Mouse (Mus musculus) Patski (cell line): ENCODE measurements around the gene Hacd4. TPM values are rescaled to one million over a fixed set of nuclear protein-coding genes. Genes with fewer than 3 reads are reported as not detected.
A peak's percentile ranks its signal among the peaks of the same experiment; 100 is the strongest.

ENCODE experiments used
- ATAC-seq: fragments of 100-300 bp; one replicate; pipeline ENCODE4 v1.8.0; 2021
- CTCF ChIA-PET: fragments of 350-600 bp; sonication (Branson Sonifier 250); formaldehyde crosslinking; loops from one replicate; lab custom pipeline; 2022; ENCODE audit warnings: inconsistent platforms; lab: Charles Lee
- POLR2A ChIA-PET: fragments of 350-600 bp; sonication (Branson Sonifier 250); formaldehyde crosslinking; loops from one replicate; lab custom pipeline; 2022; ENCODE audit warnings: antibody characterized with exemption, inconsistent platforms; lab: Charles Lee
- DNase-seq: peaks from one replicate; pipeline ENCODE4 v3.0.0-alpha.2; 2011; ENCODE audit warnings: low read depth, low spot score
- H3K27me3 ChIP-seq: fragments of 371-371 bp; one replicate; pipeline ENCODE4 v1.5.1; 2021
- CTCF ChIP-seq: fragments of 100-300 bp; IDR thresholded peaks from one replicate; pipeline ENCODE4 v1.5.1; 2021
- in situ Hi-C: fragments of 300-500 bp; cut with MboI; formaldehyde crosslinking; loops from 3 replicates; pipeline ENCODE4 v1.11.1; 2018; ENCODE audit warnings: low pct_unique_long_range_greater_than_20kb, mixed read lengths
- polyA plus RNA-seq: library from polyadenylated mRNA; unstranded; gene quantifications from one replicate; pipeline ENCODE4 v1.2.3, GENCODE M21; 2021

Hacd4 gene
- polyA plus RNA-seq, 1 experiment from 2014 or later = 22.9 TPM

DNA sequence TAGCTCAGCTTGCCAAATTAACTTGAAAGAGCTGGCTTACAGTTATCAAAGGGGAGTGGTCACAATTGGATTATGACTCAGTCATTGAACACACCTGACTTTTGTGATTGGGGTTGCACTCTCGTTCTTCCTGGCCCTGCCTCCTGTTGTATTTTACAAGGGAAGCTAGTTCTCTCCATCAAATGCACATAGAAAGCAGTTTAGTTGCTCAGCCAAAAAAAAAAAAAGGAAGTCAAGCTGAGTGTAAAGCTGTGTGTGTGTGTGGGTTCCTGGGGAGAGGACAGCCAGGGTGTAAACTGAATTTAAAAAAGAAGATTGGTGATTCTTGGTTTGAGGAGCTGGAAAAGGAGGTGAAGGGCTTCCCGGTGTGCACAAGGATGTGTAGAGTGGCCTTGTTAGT, 811 bp downstream of the Hacd4 start:
- ChIA-PET CTCF (interaction anchor here (0.9 kb wide), 1 partner anchor 76 kb away, joined by 4 read pairs; no protein-coding TSS in a partner anchor), POLR2A (interaction anchor here (0.5 to 0.6 kb wide), 2 partner anchors 34 to 36 kb away, joined by 3 read pairs; no protein-coding TSS in a partner anchor)
- ATAC-seq (no peak), DNase-seq (no peak)
- in situ Hi-C loops = no loop called here
- TF ChIP-seq CTCF = no peak
- no peaks in the 10 kb centered on the region for H3K27me3 ChIP-seq

DNA sequence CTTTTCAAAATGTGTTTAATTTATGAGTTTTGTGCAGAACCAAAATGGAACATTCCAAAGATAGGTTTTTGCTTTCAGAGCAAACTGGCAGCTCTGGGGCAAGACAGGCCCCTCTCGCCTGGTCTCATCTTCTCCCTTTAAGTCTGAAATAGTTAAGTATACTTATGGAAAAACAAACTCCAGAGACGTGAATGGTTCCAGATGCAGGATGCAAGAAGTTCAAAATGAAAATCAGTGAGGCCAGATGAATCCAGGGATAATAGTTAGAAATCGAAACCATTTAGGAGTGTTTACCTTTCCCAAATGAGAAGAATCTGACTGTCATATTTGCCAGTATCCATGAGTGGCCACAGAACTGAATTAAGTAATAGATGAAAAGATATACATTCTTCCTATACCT, 1.6 kb downstream of the Hacd4 start:
- in situ Hi-C loops = no loop called here
- ChIA-PET CTCF (interaction anchor here (0.9 to 1.5 kb wide), 6 partner anchors 13 to 107 kb away, joined by 3 to 5 read pairs (median 4); no protein-coding TSS in a partner anchor), POLR2A (no interaction called here)
- no peak for TF ChIP-seq CTCF
- DNase-seq = no peak
- H3K27me3 ChIP-seq = no peaks in the 10 kb centered on the region
- no peak for ATAC-seq

DNA sequence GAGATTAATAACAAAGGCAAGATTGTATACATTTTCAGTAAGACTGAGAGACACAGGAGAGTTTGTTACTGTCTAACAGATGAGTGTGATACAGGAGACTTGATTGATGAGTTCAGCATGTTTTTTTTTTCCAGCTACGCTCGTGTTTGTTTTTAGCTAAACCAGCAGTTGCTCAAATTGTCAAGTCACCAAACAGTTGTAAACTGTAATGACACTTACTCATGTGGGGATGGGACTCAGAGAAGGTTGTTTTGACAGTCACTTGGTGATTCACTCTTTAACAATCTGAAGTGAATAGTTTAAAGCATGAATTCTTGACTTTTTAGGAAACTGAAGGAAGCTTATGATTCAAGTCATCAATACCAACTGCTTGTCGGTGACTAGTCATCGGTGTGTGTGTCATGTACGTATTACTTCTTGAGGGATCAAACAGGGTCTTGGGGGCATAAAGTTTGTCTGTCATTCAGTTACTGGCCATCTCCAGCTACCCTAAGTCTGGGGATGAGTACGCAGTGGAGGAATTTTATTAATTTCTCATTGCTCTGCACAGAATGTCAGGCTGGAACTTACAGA, 2.0 kb downstream of the Hacd4 start:
- in situ Hi-C loops = no loop called here
- ATAC-seq = peak; percentile 34
- no peak for TF ChIP-seq CTCF
- ChIA-PET CTCF (interaction anchor here (1.0 to 1.5 kb wide), 7 partner anchors 12 to 108 kb away, joined by 3 to 5 read pairs (median 3); no protein-coding TSS in a partner anchor), POLR2A (no interaction called here)
- H3K27me3 ChIP-seq = no peaks in the 10 kb centered on the region
- DNase-seq = peak; percentile 27

DNA sequence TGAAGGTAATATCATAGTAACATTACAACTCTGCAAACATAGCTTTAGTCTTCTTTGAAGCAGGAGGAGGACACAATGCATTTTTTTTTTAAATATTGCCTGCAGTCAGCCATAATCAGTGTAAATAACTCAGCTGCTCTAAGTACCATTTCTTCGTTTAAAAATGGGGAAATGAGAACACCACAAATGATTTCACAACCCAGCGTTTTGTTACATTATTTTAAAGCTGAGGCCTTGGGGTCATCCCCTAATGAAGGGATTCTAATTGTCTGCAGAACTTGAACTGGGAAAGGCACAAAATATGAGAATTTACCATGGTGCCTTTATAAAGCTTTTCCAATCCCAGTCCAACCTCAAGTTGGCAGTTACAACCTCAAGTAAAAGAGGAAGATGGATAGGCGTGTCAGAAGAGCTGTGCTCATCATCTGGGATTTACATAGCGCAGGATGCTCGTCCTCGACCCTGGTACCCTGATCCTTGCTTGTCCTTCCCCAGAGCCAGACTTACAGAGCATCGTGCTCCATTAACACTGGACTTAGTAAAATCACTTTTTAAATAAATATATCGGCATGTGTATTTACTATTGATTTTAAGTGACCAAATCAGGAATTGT, 6.2 kb downstream of the Hacd4 start:
- POLR2A ChIA-PET = interaction anchor here (0.7 kb wide), 1 partner anchor 56 kb away, joined by 3 read pairs; no protein-coding TSS in a partner anchor
- CTCF ChIA-PET = no interaction called here

DNA sequence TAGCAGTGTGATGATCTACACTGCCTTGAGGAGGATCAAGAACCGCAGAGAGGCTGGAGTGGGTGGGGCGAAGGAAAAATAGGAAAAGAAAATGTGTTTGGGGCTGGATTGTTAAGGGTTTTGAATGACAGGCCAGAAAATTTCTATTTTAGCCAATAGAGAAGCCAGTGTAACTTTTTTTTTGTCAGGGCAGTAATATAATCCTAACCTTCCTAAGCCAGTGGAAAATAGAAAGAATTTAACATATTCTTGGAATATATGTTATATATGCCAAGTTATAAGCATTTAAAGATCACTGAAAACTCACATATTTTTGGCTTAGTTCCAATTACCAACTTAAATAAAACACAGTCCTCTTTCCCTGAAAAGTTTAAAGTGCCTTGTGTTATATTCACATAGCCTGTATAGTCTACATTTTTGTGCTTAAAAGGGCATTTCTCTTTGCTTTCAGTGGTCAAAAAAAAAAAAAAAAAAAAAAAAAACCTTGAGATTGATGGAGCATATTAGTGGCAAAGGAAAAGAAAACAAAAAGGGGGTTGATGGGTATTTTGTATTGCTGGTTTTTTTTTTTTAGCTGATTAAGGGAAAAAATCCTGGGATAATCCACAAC, 11.0 kb downstream of the Hacd4 start:
- ChIA-PET CTCF (interaction anchor here (1.2 kb wide), 1 partner anchor 88 kb away, joined by 3 read pairs; no protein-coding TSS in a partner anchor), POLR2A (interaction anchor here (0.5 kb wide), 1 partner anchor 560 kb away, joined by 3 read pairs; no protein-coding TSS in a partner anchor)
- H3K27me3 ChIP-seq = no peaks in the 10 kb centered on the region
- no peak for TF ChIP-seq CTCF
- ATAC-seq (no peak), DNase-seq (no peak)
- in situ Hi-C loops = no loop called here

More for the DNA sequence above, 6.2 kb downstream of the Hacd4 start:
- DNase-seq (no peak), ATAC-seq (no peak)
- in situ Hi-C loops = no loop called here
- no peak for TF ChIP-seq CTCF
- no peaks in the 10 kb centered on the region for H3K27me3 ChIP-seq

DNA sequence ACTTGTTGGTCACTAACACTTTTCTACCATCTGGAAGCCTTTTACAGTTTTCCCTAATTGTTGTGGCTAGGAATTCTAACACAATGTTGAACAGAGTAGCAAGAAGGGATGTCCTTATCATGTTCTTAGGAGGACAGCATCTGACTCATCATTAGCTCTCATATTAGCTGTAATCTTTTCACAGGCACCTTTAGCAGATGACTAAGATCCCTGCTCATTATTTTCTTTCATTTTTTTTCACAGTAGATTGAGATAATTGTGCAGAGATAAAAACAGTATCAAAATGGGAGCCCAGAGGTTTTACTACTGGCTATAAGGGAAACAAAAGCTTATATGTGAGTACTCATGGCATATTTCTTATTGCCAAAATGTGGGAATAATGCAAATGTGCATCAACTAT, 14.2 kb downstream of the Hacd4 start:
- no peak for ATAC-seq

DNA sequence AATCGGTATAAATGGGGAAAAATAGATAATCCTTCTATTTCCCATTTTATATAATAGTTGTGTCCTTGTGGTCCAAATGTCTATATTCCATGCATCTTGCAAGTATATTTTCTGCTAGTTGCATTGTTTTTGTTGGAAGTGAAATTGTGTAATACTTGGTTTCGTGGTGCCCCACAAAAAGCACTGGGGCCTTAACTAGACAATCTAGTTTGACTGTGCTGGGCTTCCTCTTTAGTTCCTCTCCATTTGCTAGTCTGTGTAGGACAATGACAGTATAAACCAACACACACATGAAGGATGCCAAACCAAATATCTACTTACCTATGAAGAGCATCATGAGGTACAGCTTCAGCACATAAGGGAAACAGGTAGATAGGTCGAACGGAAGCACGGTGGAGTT, 19.4 kb downstream of the Hacd4 start:
- no peak for DNase-seq
- POLR2A ChIA-PET = no interaction called here
- no peaks in the 10 kb centered on the region for H3K27me3 ChIP-seq
- in situ Hi-C loops = no loop called here
- CTCF ChIA-PET = no interaction called here
- TF ChIP-seq CTCF = no peak
- ATAC-seq = no peak

More for the DNA sequence above, 14.2 kb downstream of the Hacd4 start:
- TF ChIP-seq CTCF = no peak
- ChIA-PET CTCF (interaction anchor here (1.2 kb wide), 1 partner anchor 12 kb away, joined by 3 read pairs; no protein-coding TSS in a partner anchor), POLR2A (no interaction called here)
- H3K27me3 ChIP-seq = no peaks in the 10 kb centered on the region
- no peak for DNase-seq
- in situ Hi-C loops = no loop called here

DNA sequence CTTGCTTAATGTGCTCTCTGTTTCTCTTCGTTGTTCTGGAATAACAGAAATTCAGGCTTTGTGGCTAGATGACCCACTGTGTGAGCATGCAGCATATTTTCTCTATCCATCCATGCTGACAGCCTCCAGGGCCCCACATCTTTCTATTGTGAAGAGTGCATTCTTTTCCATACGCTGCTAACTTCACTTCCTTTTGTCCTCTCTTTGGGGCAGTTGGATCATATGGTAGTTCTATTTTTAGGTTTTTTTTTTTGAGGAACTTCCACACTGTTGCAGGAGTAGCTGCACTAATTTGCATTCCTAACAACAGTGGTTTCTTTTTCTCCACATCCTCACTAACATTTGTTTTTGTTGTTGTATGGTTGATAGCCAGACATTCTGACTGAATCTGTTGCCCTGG, 23.7 kb downstream of the Hacd4 start:
- CTCF ChIA-PET = interaction anchor here (1.3 kb wide), 1 partner anchor 100 kb away, joined by 4 read pairs; no protein-coding TSS in a partner anchor
- TF ChIP-seq CTCF = no peak
- DNase-seq (no peak), ATAC-seq (no peak)
- in situ Hi-C loops = no loop called here
- H3K27me3 ChIP-seq = no peaks in the 10 kb centered on the region
- POLR2A ChIA-PET = no interaction called here

DNA sequence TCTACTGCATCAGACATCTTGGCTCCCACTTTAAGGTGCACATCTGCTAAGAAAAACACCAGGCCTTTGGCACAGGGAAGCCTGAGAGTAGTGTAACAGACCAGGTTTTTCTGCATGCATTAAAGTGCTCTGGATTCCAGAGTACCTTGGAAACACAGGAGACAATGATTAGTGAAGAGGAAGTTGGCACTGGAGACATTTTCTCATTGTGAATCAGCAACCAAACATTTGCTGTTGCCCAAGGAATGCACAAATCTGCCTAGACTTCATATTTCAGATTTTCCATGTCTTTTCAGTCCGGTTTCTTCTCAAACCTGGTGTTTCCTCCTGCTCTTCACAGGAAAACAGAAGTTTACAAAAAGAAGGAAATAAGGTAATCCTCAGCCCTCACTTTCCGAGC, 26.4 kb downstream of the Hacd4 start:
- POLR2A ChIA-PET = no interaction called here
- in situ Hi-C loops = no loop called here
- CTCF ChIA-PET = no interaction called here
- no peak for TF ChIP-seq CTCF
- DNase-seq = peak; percentile 42
- ATAC-seq = peak; percentile 87
- no peaks in the 10 kb centered on the region for H3K27me3 ChIP-seq

DNA sequence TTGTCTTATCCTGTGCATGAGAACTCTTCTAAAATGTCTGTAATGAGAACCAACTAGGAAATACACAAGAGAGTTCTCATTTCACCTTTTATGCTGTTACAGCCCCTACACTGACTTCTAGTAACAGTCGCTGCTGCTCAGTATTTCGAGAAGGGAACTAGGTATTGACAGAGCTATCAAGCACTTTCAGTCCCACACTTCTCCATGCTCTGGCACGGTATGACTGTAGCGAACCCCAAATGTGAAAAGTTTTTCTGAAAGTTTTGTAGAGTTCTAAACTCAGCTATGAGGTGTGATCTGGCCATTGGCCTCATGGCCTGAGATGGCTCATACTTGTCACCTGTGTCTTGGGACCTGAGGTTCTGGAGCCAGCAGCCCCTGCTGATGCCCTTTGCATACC, 29.4 kb downstream of the Hacd4 start:
- ATAC-seq (no peak), DNase-seq (no peak)
- CTCF ChIA-PET = no interaction called here
- POLR2A ChIA-PET = no interaction called here
- TF ChIP-seq CTCF = no peak
- in situ Hi-C loops = no loop called here
- no peaks in the 10 kb centered on the region for H3K27me3 ChIP-seq
